Mouse (Mus musculus) ovary, postnatal 36 days (tissue): ENCODE results near the gene Ptchd4.

Source experiments
- DNase-seq: peaks from one replicate; pipeline ENCODE4 v3.0.0; 2022; ENCODE audit warnings: low spot score, mixed read lengths

Ptchd4 gene

GRCm38 (mm10) chr17:42427961-42428360 is 112.2 kb downstream of the Ptchd4 start:
- DNase-seq: no peak

GRCm38 (mm10) chr17:42430380-42430779 is 114.6 kb downstream of the Ptchd4 start:
- no peak for DNase-seq

GRCm38 (mm10) chr17:42452235-42452634 is 136.5 kb downstream of the Ptchd4 start:
- no peak for DNase-seq

- no peak for DNase-seq
These were observed 140.7 kb downstream of the Ptchd4 start for GRCm38 (mm10) chr17:42456441-42456840.

- DNase-seq: no peak
These were observed 147.0 kb downstream of the Ptchd4 start for GRCm38 (mm10) chr17:42462726-42463125.

GRCm38 (mm10) chr17:42480173-42480991 is 164.6 kb downstream of the Ptchd4 start:
- no peak for DNase-seq

GRCm38 (mm10) chr17:42509356-42510262 is 193.9 kb downstream of the Ptchd4 start:
- DNase-seq: no peak

- DNase-seq: no peak
These were observed 214.4 kb downstream of the Ptchd4 start for GRCm38 (mm10) chr17:42530147-42530546.

- no peak for DNase-seq
These were observed 233.8 kb downstream of the Ptchd4 start for GRCm38 (mm10) chr17:42549578-42549977.
